Comparison of ENCODE assay signal across 47 mouse cellular contexts in the genomic region with DNA sequence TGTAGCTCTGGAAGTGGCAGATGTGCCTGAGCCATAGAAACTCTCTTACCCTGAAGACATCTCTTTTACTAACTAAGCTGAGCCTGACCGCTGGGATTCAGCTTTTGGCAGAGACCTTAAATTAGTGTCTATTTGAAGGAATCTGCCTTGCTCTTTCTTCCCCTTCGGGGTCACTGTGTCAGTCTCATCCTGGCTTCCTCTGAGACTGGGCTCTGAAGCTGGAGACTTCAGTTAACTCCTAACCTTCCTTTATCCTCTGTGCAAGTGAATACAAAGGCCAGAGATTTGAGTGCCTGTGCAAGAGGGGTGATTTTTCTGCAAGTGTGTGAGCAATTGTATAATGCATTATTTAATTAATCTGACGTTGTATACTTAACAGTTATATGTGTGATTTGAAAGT. TPM values are rescaled to one million over a fixed set of nuclear protein-coding genes. Genes with fewer than 3 reads are reported as not detected.
"Had no signal": no experiment of that assay in that cellular context is flagged by ENCODE, and none has a peak within 500 bp of the region (broad histone marks: within the 10 kb centered on the region; RNA-seq: fewer than 3 reads in every experiment).

A gene (minus strand): TSS at position 101 of the 400 bp plus-strand sequence.

- H3K9me3 ChIP-seq: limb, embryonic 10.5 days; limb, embryonic 12.5 days; limb, embryonic 13.5 days; limb, embryonic 15.5 days; liver, embryonic 13.5 days; liver, embryonic 15.5 days; lung, embryonic 15.5 days; megakaryocyte, embryonic 14.5 days; midbrain, embryonic 10.5 days; midbrain, embryonic 12.5 days; midbrain, embryonic 13.5 days; midbrain, embryonic 15.5 days had no signal

- ATAC-seq: liver, postnatal 0 days; lung, postnatal 0 days; midbrain, embryonic 13.5 days; midbrain, embryonic 15.5 days; midbrain, embryonic 16.5 days had no signal

- H3K9ac ChIP-seq: limb, embryonic 12.5 days; limb, embryonic 13.5 days; limb, embryonic 15.5 days; liver, embryonic 13.5 days; liver, embryonic 14.5 days; liver, embryonic 15.5 days; liver, postnatal 0 days; lung, embryonic 14.5 days; lung, embryonic 15.5 days; midbrain, embryonic 12.5 days; midbrain, embryonic 13.5 days; midbrain, embryonic 15.5 days had no signal

- DNase-seq: left cerebral cortex, postnatal 4 days; liver; liver, embryonic 13.5 days; liver, postnatal 0 days; lung, adult 18-20 months; lung, adult 2 months; lung, embryonic 14.5 days; lung, postnatal 10 days; lung, postnatal 14 days; lung, postnatal 36 days; lung, postnatal 4 days; midbrain, embryonic 14.5 days had no signal

- H3K36me3 ChIP-seq: limb, embryonic 10.5 days; limb, embryonic 12.5 days; limb, embryonic 13.5 days; limb, embryonic 15.5 days; liver, embryonic 13.5 days; liver, embryonic 15.5 days; lung, embryonic 15.5 days; midbrain, embryonic 10.5 days; midbrain, embryonic 12.5 days; midbrain, embryonic 13.5 days; midbrain, embryonic 15.5 days had no signal

- H3K27me3 ChIP-seq: limb, embryonic 12.5 days; limb, embryonic 13.5 days; limb, embryonic 15.5 days; liver, embryonic 13.5 days; liver, embryonic 15.5 days; lung, embryonic 15.5 days; megakaryocyte, embryonic 14.5 days; midbrain, embryonic 12.5 days; midbrain, embryonic 13.5 days; midbrain, embryonic 15.5 days had no signal

- H3K4me1 ChIP-seq: limb, embryonic 10.5 days; limb, embryonic 12.5 days; limb, embryonic 13.5 days; limb, embryonic 15.5 days; liver, embryonic 13.5 days; liver, embryonic 15.5 days; lung, embryonic 15.5 days; megakaryocyte, embryonic 14.5 days; midbrain, embryonic 10.5 days; midbrain, embryonic 12.5 days; midbrain, embryonic 13.5 days; midbrain, embryonic 15.5 days had no signal

- H3K27ac ChIP-seq: left cerebral cortex, adult 2 months; limb, embryonic 10.5 days; limb, embryonic 12.5 days; limb, embryonic 13.5 days; limb, embryonic 15.5 days; liver, embryonic 13.5 days; liver, embryonic 14.5 days; liver, embryonic 15.5 days; lung, embryonic 15.5 days; macrophage; midbrain, embryonic 10.5 days; midbrain, embryonic 12.5 days; midbrain, embryonic 13.5 days; midbrain, embryonic 15.5 days had no signal

- H3K4me3 ChIP-seq: left cerebral cortex, adult 2 months; limb, embryonic 10.5 days; limb, embryonic 12.5 days; limb, embryonic 13.5 days; limb, embryonic 15.5 days; liver, embryonic 13.5 days; liver, embryonic 15.5 days; lung, embryonic 15.5 days; megakaryocyte, embryonic 14.5 days; midbrain, embryonic 10.5 days; midbrain, embryonic 12.5 days; midbrain, embryonic 13.5 days; midbrain, embryonic 15.5 days; myocyte had no signal

- H3K4me2 ChIP-seq: limb, embryonic 12.5 days; limb, embryonic 13.5 days; limb, embryonic 15.5 days; liver, embryonic 11.5 days; liver, embryonic 13.5 days; liver, embryonic 15.5 days; lung, embryonic 14.5 days; lung, embryonic 15.5 days; midbrain, embryonic 11.5 days; midbrain, embryonic 12.5 days; midbrain, embryonic 13.5 days; midbrain, embryonic 15.5 days had no signal

RNA-seq across cellular contexts. Expression of the gene that starts here (rescaled TPM):
- total RNA-seq: left cerebral cortex, adult 18-20 months; left cerebral cortex, adult 2 months; left cerebral cortex, adult 8-10 months; left cerebral cortex, postnatal 10 days; left cerebral cortex, postnatal 14 days; left cerebral cortex, postnatal 25 days; left cerebral cortex, postnatal 36 days; left cerebral cortex, postnatal 4 days; megakaryocyte progenitor cell, adult 5-6 weeks; megakaryocyte, adult 5-6 weeks; megakaryocyte-erythroid progenitor cell, adult 5-6 weeks; midbrain, postnatal 0 days; monocyte, adult 5-6 weeks had no signal
- polyA plus RNA-seq: limb, embryonic 10.5 days; limb, embryonic 11.5 days; limb, embryonic 12.5 days; limb, embryonic 13.5 days; limb, embryonic 14.5 days; limb, embryonic 15.5 days; liver, embryonic 11.5 days; liver, embryonic 13.5 days; liver, embryonic 14.5 days; liver, embryonic 15.5 days; liver, embryonic 16.5 days; liver, postnatal 0 days; lung, adult 2 months; lung, embryonic 14.5 days; lung, embryonic 15.5 days; lung, embryonic 16.5 days; lung, postnatal 0 days; macrophage; midbrain, embryonic 10.5 days; midbrain, embryonic 11.5 days; midbrain, embryonic 12.5 days; midbrain, embryonic 13.5 days; midbrain, embryonic 14.5 days; midbrain, embryonic 15.5 days; midbrain, embryonic 16.5 days; midbrain, postnatal 0 days; myocyte; neural tube, embryonic 11.5 days had no signal
